Mouse (Mus musculus) erythroblast, embryonic 14.5 days (primary cell): ENCODE results near the gene Myo1g.

Experiments
- GATA1 ChIP-seq: IDR thresholded peaks from 2 replicates; pipeline ENCODE4 v1.6.1; 2012; ENCODE audit warnings: low read length, inconsistent platforms, mixed read lengths
- TAL1 ChIP-seq: IDR thresholded peaks from 3 replicates; pipeline ENCODE4 v1.6.1; 2012; ENCODE audit warnings: low read length, inconsistent platforms, mixed read lengths

- TF ChIP-seq GATA1 (no peak), TAL1 (no peak)
Measured at GRCm38 (mm10) chr11:6558234-6558633, 37.5 kb upstream of the Myo1g start.
